Mouse (Mus musculus): ENCODE measurements at regions not wholly inside any gene's neighbourhood (a gene's known extent, or its start where the extent isn't known, plus 50 kb on each side); places are given as distances from the start of the nearest gene placed in this dataset.

- no peaks in the 10 kb centered on the region for H3K36me3 ChIP-seq (replicated peaks; ENCODE audit: control insufficient read depth, insufficient read depth, low read depth, low read length)
- H3K4me3 ChIP-seq (ENCODE audit: low read depth, low read length), result no peak overlapping the region
- DNase-seq (ENCODE audit: low spot score), result no peak
- H3K4me1 ChIP-seq (ENCODE audit: control insufficient read depth, insufficient read depth, low read length), result no peaks in the 10 kb centered on the region
- no peak for ATAC-seq (replicated peaks; ENCODE audit: insufficient number of reproducible peaks, low FRiP score, low TSS enrichment, low read depth)
- H3K9ac ChIP-seq (replicated peaks; ENCODE audit: low read length), result no peak overlapping the region
- no peaks in the 10 kb centered on the region for H3K9me3 ChIP-seq (replicated peaks; ENCODE audit: control insufficient read depth, low read length)
- H3K4me2 ChIP-seq (ENCODE audit: low read depth, low read length), result no peak overlapping the region
- no peaks in the 10 kb centered on the region for H3K27me3 ChIP-seq (ENCODE audit: control insufficient read depth, insufficient read depth, low read length)
- H3K27ac ChIP-seq (replicated peaks; ENCODE audit: low read depth, low read length), result no peak overlapping the region
Observed at GRCm38 (mm10) chr14:61918113-61918512, 310.9 kb downstream of the Kcnrg start.

- H3K27me3 ChIP-seq (ENCODE audit: control insufficient read depth, insufficient read depth, low read length), result no peaks in the 10 kb centered on the region
- ATAC-seq (replicated peaks; ENCODE audit: insufficient number of reproducible peaks, low FRiP score, low TSS enrichment, low read depth), result no peak
- WGBS, result 88% methylated on average over 8 of the region's 8 CpGs
- no peak overlapping the region for H3K4me3 ChIP-seq (ENCODE audit: low read depth, low read length)
- no peaks in the 10 kb centered on the region for H3K36me3 ChIP-seq (replicated peaks; ENCODE audit: control insufficient read depth, insufficient read depth, low read depth, low read length)
- H3K9me3 ChIP-seq (replicated peaks; ENCODE audit: control insufficient read depth, low read length), result no peaks in the 10 kb centered on the region
- H3K9ac ChIP-seq (replicated peaks; ENCODE audit: low read length), result no peak overlapping the region
- no peak for DNase-seq (ENCODE audit: low spot score)
- H3K27ac ChIP-seq (replicated peaks; ENCODE audit: low read depth, low read length), result no peak overlapping the region
- no peaks in the 10 kb centered on the region for H3K4me1 ChIP-seq (ENCODE audit: control insufficient read depth, insufficient read depth, low read length)
- no peak overlapping the region for H3K4me2 ChIP-seq (ENCODE audit: low read depth, low read length)
Observed at GRCm38 (mm10) chr14:61931811-61932210, 324.6 kb downstream of the Kcnrg start.

GRCm38 (mm10) chr14:61941682-61942081 lies 334.4 kb downstream of the Kcnrg start:
- Histone ChIP-seq H3K9ac (replicated peaks; ENCODE audit: low read length) (no peak overlapping the region), H3K36me3 (replicated peaks; ENCODE audit: control insufficient read depth, insufficient read depth, low read depth, low read length) (no peaks in the 10 kb centered on the region), H3K4me1 (ENCODE audit: control insufficient read depth, insufficient read depth, low read length) (no peaks in the 10 kb centered on the region), H3K27ac (replicated peaks; ENCODE audit: low read depth, low read length) (no peak overlapping the region), H3K4me2 (ENCODE audit: low read depth, low read length) (no peak overlapping the region), H3K4me3 (ENCODE audit: low read depth, low read length) (no peak overlapping the region), H3K9me3 (replicated peaks; ENCODE audit: control insufficient read depth, low read length) (no peaks in the 10 kb centered on the region), H3K27me3 (ENCODE audit: control insufficient read depth, insufficient read depth, low read length) (no peaks in the 10 kb centered on the region)
- no peak for ATAC-seq (replicated peaks; ENCODE audit: insufficient number of reproducible peaks, low FRiP score, low TSS enrichment, low read depth)
- 75% methylated on average over 7 of the region's 7 CpGs for WGBS
- DNase-seq (ENCODE audit: low spot score), result no peak

GRCm38 (mm10) chr14:61945659-61946058 lies 338.4 kb downstream of the Kcnrg start:
- Histone ChIP-seq H3K4me1 (ENCODE audit: control insufficient read depth, insufficient read depth, low read length) (no peaks in the 10 kb centered on the region), H3K4me2 (ENCODE audit: low read depth, low read length) (no peak overlapping the region), H3K27ac (replicated peaks; ENCODE audit: low read depth, low read length) (no peak overlapping the region), H3K9ac (replicated peaks; ENCODE audit: low read length) (no peak overlapping the region), H3K36me3 (replicated peaks; ENCODE audit: control insufficient read depth, insufficient read depth, low read depth, low read length) (no peaks in the 10 kb centered on the region), H3K9me3 (replicated peaks; ENCODE audit: control insufficient read depth, low read length) (no peaks in the 10 kb centered on the region), H3K27me3 (ENCODE audit: control insufficient read depth, insufficient read depth, low read length) (no peaks in the 10 kb centered on the region), H3K4me3 (ENCODE audit: low read depth, low read length) (no peak overlapping the region)
- DNase-seq (ENCODE audit: low spot score) (no peak), ATAC-seq (replicated peaks; ENCODE audit: insufficient number of reproducible peaks, low FRiP score, low TSS enrichment, low read depth) (no peak)
- WGBS, result 51% methylated on average over 5 of the region's 5 CpGs

GRCm38 (mm10) chr14:61949446-61949845 lies 342.2 kb downstream of the Kcnrg start:
- Histone ChIP-seq H3K27me3 (ENCODE audit: control insufficient read depth, insufficient read depth, low read length) (no peaks in the 10 kb centered on the region), H3K27ac (replicated peaks; ENCODE audit: low read depth, low read length) (peak overlapping the region; percentile 35; the same call in 1 of the 2 replicates), H3K4me3 (ENCODE audit: low read depth, low read length) (no peak overlapping the region), H3K9me3 (replicated peaks; ENCODE audit: control insufficient read depth, low read length) (no peaks in the 10 kb centered on the region), H3K4me2 (ENCODE audit: low read depth, low read length) (no peak overlapping the region), H3K9ac (replicated peaks; ENCODE audit: low read length) (no peak overlapping the region), H3K36me3 (replicated peaks; ENCODE audit: control insufficient read depth, insufficient read depth, low read depth, low read length) (no peaks in the 10 kb centered on the region), H3K4me1 (ENCODE audit: control insufficient read depth, insufficient read depth, low read length) (no peaks in the 10 kb centered on the region)
- DNase-seq (ENCODE audit: low spot score) (no peak), ATAC-seq (replicated peaks; ENCODE audit: insufficient number of reproducible peaks, low FRiP score, low TSS enrichment, low read depth) (no peak)
- 41% methylated on average over 6 of the region's 6 CpGs for WGBS

GRCm38 (mm10) chr14:61950004-61950403 lies 342.4 kb upstream of the Rnaseh2b start:
- Histone ChIP-seq H3K4me2 (ENCODE audit: low read depth, low read length) (no peak overlapping the region), H3K4me3 (ENCODE audit: low read depth, low read length) (no peak overlapping the region), H3K27me3 (ENCODE audit: control insufficient read depth, insufficient read depth, low read length) (no peaks in the 10 kb centered on the region), H3K4me1 (ENCODE audit: control insufficient read depth, insufficient read depth, low read length) (no peaks in the 10 kb centered on the region), H3K9ac (replicated peaks; ENCODE audit: low read length) (no peak overlapping the region), H3K27ac (replicated peaks; ENCODE audit: low read depth, low read length) (no peak overlapping the region), H3K9me3 (replicated peaks; ENCODE audit: control insufficient read depth, low read length) (no peaks in the 10 kb centered on the region), H3K36me3 (replicated peaks; ENCODE audit: control insufficient read depth, insufficient read depth, low read depth, low read length) (no peaks in the 10 kb centered on the region)
- WGBS, result 37% methylated on average over 3 of the region's 3 CpGs
- DNase-seq (ENCODE audit: low spot score), result no peak
- ATAC-seq (replicated peaks; ENCODE audit: insufficient number of reproducible peaks, low FRiP score, low TSS enrichment, low read depth), result no peak

- Histone ChIP-seq H3K4me3 (ENCODE audit: low read depth, low read length) (no peak overlapping the region), H3K27ac (replicated peaks; ENCODE audit: low read depth, low read length) (no peak overlapping the region), H3K9me3 (replicated peaks; ENCODE audit: control insufficient read depth, low read length) (no peaks in the 10 kb centered on the region), H3K36me3 (replicated peaks; ENCODE audit: control insufficient read depth, insufficient read depth, low read depth, low read length) (no peaks in the 10 kb centered on the region), H3K27me3 (ENCODE audit: control insufficient read depth, insufficient read depth, low read length) (no peaks in the 10 kb centered on the region), H3K4me1 (ENCODE audit: control insufficient read depth, insufficient read depth, low read length) (no peaks in the 10 kb centered on the region), H3K4me2 (ENCODE audit: low read depth, low read length) (no peak overlapping the region), H3K9ac (replicated peaks; ENCODE audit: low read length) (no peak overlapping the region)
- WGBS, result 92% methylated on average over 4 of the region's 4 CpGs
- no peak for ATAC-seq (replicated peaks; ENCODE audit: insufficient number of reproducible peaks, low FRiP score, low TSS enrichment, low read depth)
- no peak for DNase-seq (ENCODE audit: low spot score)
Observed at GRCm38 (mm10) chr14:61953029-61953428, 339.4 kb upstream of the Rnaseh2b start.

GRCm38 (mm10) chr14:61955416-61955815 lies 337.0 kb upstream of the Rnaseh2b start:
- H3K9me3 ChIP-seq (replicated peaks; ENCODE audit: control insufficient read depth, low read length), result no peaks in the 10 kb centered on the region
- no peak overlapping the region for H3K27ac ChIP-seq (replicated peaks; ENCODE audit: low read depth, low read length)
- no peak overlapping the region for H3K9ac ChIP-seq (replicated peaks; ENCODE audit: low read length)
- no peak for ATAC-seq (replicated peaks; ENCODE audit: insufficient number of reproducible peaks, low FRiP score, low TSS enrichment, low read depth)
- no peaks in the 10 kb centered on the region for H3K4me1 ChIP-seq (ENCODE audit: control insufficient read depth, insufficient read depth, low read length)
- DNase-seq (ENCODE audit: low spot score), result no peak
- no peaks in the 10 kb centered on the region for H3K36me3 ChIP-seq (replicated peaks; ENCODE audit: control insufficient read depth, insufficient read depth, low read depth, low read length)
- H3K4me3 ChIP-seq (ENCODE audit: low read depth, low read length), result no peak overlapping the region
- H3K27me3 ChIP-seq (ENCODE audit: control insufficient read depth, insufficient read depth, low read length), result no peaks in the 10 kb centered on the region
- no peak overlapping the region for H3K4me2 ChIP-seq (ENCODE audit: low read depth, low read length)

All from embryonic facial prominence, embryonic 11.5 days (tissue).